Mouse (Mus musculus) stomach, postnatal 0 days (tissue): ENCODE data around the gene Lingo1. TPM values are rescaled to one million over a fixed set of nuclear protein-coding genes. Genes with fewer than 3 reads are reported as not detected.

Experiments used
- ATAC-seq: fragments of 200-750 bp; cut with Nextera tagmentation; 2 replicates; pipeline ENCODE4 v1.8.0; 2017; ENCODE audit not compliant: low FRiP score, low TSS enrichment
- DNase-seq: peaks from one replicate; pipeline ENCODE4 v3.0.0-alpha.2; 2016; ENCODE audit warnings: low spot score
- H3K27ac ChIP-seq: fragments of 300-500 bp; sonication (generic); replicated peaks from 2 replicates; pipeline ENCODE4 v1.5.1; 2014; ENCODE audit warnings: mild to moderate bottlenecking, control low read depth
- H3K27me3 ChIP-seq: fragments of 300-500 bp; sonication (generic); 2 replicates; pipeline ENCODE4 v1.6.1; 2014; ENCODE audit warnings: low read length; ENCODE audit not compliant: control insufficient read depth, insufficient read depth
- H3K36me3 ChIP-seq: fragments of 300-500 bp; sonication (generic); 2 replicates; pipeline ENCODE4 v1.6.1; 2014; ENCODE audit warnings: low read length, mixed read lengths; ENCODE audit not compliant: control insufficient read depth, insufficient read depth
- H3K4me1 ChIP-seq: fragments of 300-500 bp; sonication (generic); replicated peaks from 2 replicates; pipeline ENCODE4 v1.6.1; 2014; ENCODE audit warnings: antibody characterized with exemption; ENCODE audit not compliant: control insufficient read depth, insufficient read depth
- H3K4me2 ChIP-seq: fragments of 300-500 bp; sonication (generic); replicated peaks from 2 replicates; pipeline ENCODE4 v1.6.1; 2014; ENCODE audit warnings: low read depth, mild to moderate bottlenecking, control low read depth, moderate library complexity
- H3K4me3 ChIP-seq: fragments of 300-500 bp; sonication (generic); 2 replicates; pipeline ENCODE4 v1.5.1; 2014; ENCODE audit warnings: low read depth, low read length, control low read depth
- H3K9ac ChIP-seq: fragments of 300-500 bp; sonication (generic); 2 replicates; pipeline ENCODE4 v1.6.1; 2014; ENCODE audit warnings: mild to moderate bottlenecking, low read length, control low read depth, mixed read lengths
- H3K9me3 ChIP-seq: fragments of 300-500 bp; sonication (generic); 2 replicates; pipeline ENCODE4 v1.6.1; 2016; ENCODE audit warnings: low read length; ENCODE audit not compliant: control insufficient read depth
- CTCF ChIP-seq: IDR thresholded peaks from 2 replicates; pipeline ENCODE4 v1.5.1; 2016; ENCODE audit warnings: antibody characterized with exemption, low read depth, mild to moderate bottlenecking, moderate library complexity
- EP300 ChIP-seq: optimal IDR thresholded peaks from 2 replicates; pipeline ENCODE3; 2016; ENCODE audit warnings: antibody characterized with exemption
- WGBS: fragments of 180-500 bp; shearing (Covaris S2); extraction: QIAGEN DNeasy Blood & Tissue Kit; methylation state at CpG from one replicate; pipeline ENCODE4 v1.1.7; 2014; 5-methylcytosine and 5-hydroxymethylcytosine counted together
- polyA plus RNA-seq: library from polyadenylated mRNA; unstranded; fragments of >200 nt; fragmentation: Nextera tagmentation; extraction: Ambion mirVana; gene quantifications from 2 replicates; pipeline ENCODE4 v1.2.1, GENCODE M21; 2015

Lingo1 gene
- polyA plus RNA-seq, 1 experiment from 2014 or later: 0.99 TPM

DNA sequence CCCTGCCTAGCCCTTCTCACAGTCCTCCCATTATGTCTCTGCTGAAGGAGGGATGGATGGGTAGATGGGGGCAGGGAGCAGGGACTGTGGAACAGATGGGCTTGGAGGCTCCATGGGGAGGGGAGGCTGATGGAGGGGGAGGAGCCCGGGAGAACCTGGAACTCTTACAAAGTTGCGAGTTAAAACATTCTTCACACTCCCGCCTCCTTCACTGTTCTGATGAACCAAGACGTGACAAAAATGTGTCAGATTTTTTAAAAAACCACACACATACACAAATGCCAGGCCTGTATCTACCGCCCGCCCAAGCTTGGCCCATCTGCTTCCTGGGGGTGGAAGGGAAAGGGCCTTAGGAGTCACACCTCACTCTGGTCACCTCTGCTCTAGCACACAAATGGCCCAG is 138.3 kb downstream of the Lingo1 start:
- no peak overlapping the region for H3K27ac ChIP-seq
- DNase-seq: no peak
- no peaks in the 10 kb centered on the region for H3K36me3 ChIP-seq
- no peaks in the 10 kb centered on the region for H3K27me3 ChIP-seq
- H3K4me2 ChIP-seq: no peak overlapping the region
- WGBS: 67% methylated on average over 6 of the region's 6 CpGs
- no peaks in the 10 kb centered on the region for H3K9me3 ChIP-seq
- ATAC-seq: no peak
- no peak overlapping the region for H3K4me3 ChIP-seq
- no peaks in the 10 kb centered on the region for H3K4me1 ChIP-seq
- no peak overlapping the region for H3K9ac ChIP-seq
- TF ChIP-seq EP300 (no peak), CTCF (no peak)

DNA sequence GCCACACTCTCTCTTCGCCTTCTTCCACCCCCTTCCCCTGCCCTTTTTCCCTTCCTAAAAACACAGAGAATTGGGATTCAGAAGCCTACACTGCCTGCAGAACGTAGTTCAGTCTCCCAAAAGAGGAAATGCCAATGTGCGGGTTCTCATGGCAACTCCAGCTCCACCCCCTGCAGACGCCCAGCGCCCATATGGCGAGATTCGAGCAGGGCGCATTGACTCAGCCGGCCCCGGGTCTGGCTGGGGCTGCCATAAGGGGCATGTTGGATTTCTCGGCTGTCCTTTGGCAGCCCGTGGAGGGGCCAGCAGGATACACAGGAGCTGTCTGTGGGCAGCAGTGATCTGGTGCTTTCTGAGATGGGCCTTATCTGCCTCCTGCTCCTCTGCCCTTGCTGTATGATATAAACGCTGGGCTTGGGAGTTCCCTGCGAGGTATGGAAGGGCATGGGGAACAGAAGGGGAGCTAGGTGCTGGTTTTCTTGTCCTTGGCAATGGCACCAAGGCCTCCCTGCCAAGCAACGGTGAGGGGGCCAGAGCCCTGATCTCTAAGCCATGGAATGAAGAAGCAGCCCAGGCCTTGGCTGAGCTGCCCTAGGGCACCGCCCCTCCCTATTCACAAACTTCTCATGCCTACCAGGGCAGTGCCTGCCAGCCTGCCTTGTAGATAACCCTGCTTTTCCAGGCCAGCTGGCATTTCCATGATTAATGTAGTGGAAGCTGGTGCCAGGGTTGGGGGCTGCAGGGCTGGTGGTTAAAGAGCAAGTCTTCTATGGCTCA is 139.3 kb downstream of the Lingo1 start:
- DNase-seq: no peak
- no peak for ATAC-seq
- no peak overlapping the region for H3K27ac ChIP-seq
- H3K4me1 ChIP-seq: no peaks in the 10 kb centered on the region
- no peak overlapping the region for H3K4me3 ChIP-seq
- no peak overlapping the region for H3K4me2 ChIP-seq
- H3K36me3 ChIP-seq: no peaks in the 10 kb centered on the region
- WGBS: 51% methylated on average over 16 of the region's 16 CpGs
- no peak overlapping the region for H3K9ac ChIP-seq
- no peaks in the 10 kb centered on the region for H3K27me3 ChIP-seq
- no peaks in the 10 kb centered on the region for H3K9me3 ChIP-seq
- TF ChIP-seq CTCF: no peak
- no peak for TF ChIP-seq EP300

DNA sequence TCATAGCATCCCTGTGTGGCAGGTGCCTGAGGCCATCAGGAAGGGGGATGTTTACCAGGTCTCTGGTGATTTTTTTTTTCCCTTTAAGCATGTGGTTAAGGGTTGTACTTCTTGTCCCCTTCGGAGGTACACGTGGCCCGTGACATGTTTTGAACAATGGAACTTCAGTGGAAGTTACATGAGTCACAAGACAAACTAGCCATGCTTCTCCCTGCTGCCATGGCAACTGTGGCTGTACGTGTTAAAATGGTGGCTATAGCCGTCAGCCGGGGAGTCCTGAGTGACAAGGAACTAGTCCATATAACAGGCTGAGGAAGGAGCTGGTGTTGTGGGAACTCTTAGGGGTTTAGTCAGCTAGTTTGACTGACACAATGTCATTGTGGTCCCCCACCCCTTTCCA is 141.1 kb downstream of the Lingo1 start:
- DNase-seq: peak; percentile 45
- 51% methylated on average over 6 of the region's 6 CpGs for WGBS
- TF ChIP-seq EP300: no peak
- no peak for TF ChIP-seq CTCF

DNA sequence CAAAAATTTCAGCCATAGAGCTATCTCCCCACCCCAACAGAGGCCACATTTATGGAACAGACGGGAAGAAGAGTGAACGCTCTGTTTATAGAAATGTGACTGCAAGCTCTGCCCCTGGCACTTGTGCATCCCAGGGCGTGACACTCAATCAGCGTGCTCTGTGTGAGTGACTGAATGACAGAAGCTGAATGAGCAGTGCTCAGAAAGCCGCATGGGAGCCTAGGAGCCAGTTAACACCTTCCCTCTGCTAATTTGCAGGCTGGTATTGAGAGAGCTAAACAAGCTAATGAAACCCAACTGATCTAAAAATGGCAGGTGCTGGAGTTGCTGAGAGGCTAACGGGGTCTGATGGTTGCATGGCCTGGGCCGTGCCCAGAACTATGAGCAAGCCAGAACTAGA is 143.7 kb downstream of the Lingo1 start:
- Histone ChIP-seq H3K27ac (no peak overlapping the region), H3K27me3 (no peaks in the 10 kb centered on the region), H3K9me3 (no peaks in the 10 kb centered on the region), H3K36me3 (no peaks in the 10 kb centered on the region), H3K4me1 (no peaks in the 10 kb centered on the region), H3K4me2 (no peak overlapping the region), H3K4me3 (no peak overlapping the region), H3K9ac (no peak overlapping the region)
- 73% methylated on average over 7 of the region's 7 CpGs for WGBS
- no peak for DNase-seq
- TF ChIP-seq CTCF (no peak), EP300 (no peak)
- ATAC-seq: no peak

More for the DNA sequence above, 141.1 kb downstream of the Lingo1 start:
- no peak overlapping the region for H3K27ac ChIP-seq
- no peak overlapping the region for H3K4me2 ChIP-seq
- H3K9ac ChIP-seq: no peak overlapping the region
- ATAC-seq: peak; percentile 59
- H3K4me1 ChIP-seq: no peaks in the 10 kb centered on the region
- H3K9me3 ChIP-seq: no peaks in the 10 kb centered on the region
- H3K27me3 ChIP-seq: no peaks in the 10 kb centered on the region
- H3K4me3 ChIP-seq: no peak overlapping the region
- no peaks in the 10 kb centered on the region for H3K36me3 ChIP-seq

DNA sequence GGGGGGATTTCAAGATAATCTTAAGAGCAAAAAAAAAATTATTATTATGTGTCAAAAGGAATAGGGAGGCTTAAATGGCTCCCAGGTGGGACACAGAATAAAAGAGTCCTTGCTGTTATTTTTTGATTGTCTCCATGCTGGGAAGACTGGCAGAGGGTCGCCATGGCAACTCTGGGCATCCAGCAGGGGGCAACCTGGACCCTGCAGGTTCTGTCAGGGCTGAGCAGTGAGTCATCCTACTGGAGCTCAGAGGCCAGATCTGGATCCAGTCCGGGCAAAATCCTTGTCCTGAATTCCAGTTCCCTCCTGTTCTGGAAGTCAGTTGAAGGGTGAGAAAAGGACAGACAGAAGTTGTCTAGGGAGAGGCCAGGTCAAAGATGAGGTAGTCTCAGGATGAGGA is 144.7 kb downstream of the Lingo1 start:
- DNase-seq (no peak), ATAC-seq (no peak)
- no peak for TF ChIP-seq EP300
- peak; percentile 25; the same call in 1 of the 2 replicates for TF ChIP-seq CTCF
- H3K9ac ChIP-seq: no peak overlapping the region
- no peaks in the 10 kb centered on the region for H3K27me3 ChIP-seq
- no peak overlapping the region for H3K4me2 ChIP-seq
- no peaks in the 10 kb centered on the region for H3K36me3 ChIP-seq
- no peak overlapping the region for H3K4me3 ChIP-seq
- no peaks in the 10 kb centered on the region for H3K4me1 ChIP-seq
- H3K9me3 ChIP-seq: no peaks in the 10 kb centered on the region
- 32% methylated on average over 2 of the region's 2 CpGs for WGBS
- H3K27ac ChIP-seq: no peak overlapping the region

DNA sequence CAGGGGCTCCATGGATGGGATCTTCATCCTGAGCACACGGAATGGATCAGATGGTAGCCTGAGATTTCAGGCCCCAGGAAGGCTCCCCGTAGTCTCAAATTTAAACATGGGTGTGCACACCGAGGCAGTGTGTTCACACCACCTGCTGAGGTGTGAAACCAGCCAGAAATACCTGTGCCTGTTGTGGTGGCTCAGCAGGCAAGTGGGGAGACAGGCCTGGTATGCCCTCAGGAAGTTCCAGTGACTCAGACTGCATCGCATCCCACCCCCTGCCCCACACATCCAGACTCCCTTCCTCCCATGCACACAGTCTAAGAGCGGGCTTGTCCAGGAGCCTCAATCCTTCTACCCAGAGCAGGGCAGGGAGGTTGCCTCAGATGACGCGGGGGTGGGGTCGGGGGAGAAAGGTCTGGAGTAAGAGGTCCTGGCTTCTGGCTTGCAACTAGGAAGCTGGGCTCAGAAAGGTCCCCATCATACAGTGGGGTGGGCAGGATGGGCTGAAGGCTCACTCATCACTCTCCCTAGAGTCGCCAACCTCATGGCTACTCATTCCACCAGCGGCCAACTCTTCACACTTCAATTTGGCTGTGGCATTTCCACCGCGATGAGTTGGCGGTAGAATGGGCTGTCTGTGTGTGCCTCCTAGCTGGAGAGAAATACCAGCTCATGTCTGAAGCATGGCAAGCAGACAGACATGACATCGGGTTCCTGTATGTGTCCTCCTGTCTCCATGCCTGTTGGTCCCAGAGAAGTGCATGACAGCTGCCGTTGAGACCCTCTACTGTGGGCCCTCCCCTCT is 149.8 kb downstream of the Lingo1 start:
- no peaks in the 10 kb centered on the region for H3K4me1 ChIP-seq
- H3K4me3 ChIP-seq: no peak overlapping the region
- no peak overlapping the region for H3K27ac ChIP-seq
- DNase-seq (no peak), ATAC-seq (no peak)
- WGBS: 82% methylated on average over 15 of the region's 15 CpGs
- no peak overlapping the region for H3K4me2 ChIP-seq
- H3K9me3 ChIP-seq: no peaks in the 10 kb centered on the region
- no peaks in the 10 kb centered on the region for H3K36me3 ChIP-seq
- no peak for TF ChIP-seq CTCF
- TF ChIP-seq EP300: no peak
- H3K9ac ChIP-seq: no peak overlapping the region
- no peaks in the 10 kb centered on the region for H3K27me3 ChIP-seq
